In genomic region chr14:117923667-117924066, GRCm38 (mm10) we compare ENCODE assay signal across 16 mouse cellular contexts.
DNase-seq lines count a peak whose midpoint lies in the region; ATAC-seq and TF ChIP-seq lines count a peak whose summit lies in the region.
"Had no signal": no experiment of that assay in that cellular context is flagged by ENCODE, and none has a peak within 500 bp of the region (broad histone marks: within the 10 kb centered on the region; RNA-seq: fewer than 3 reads in every experiment).

No protein-coding gene starts in this region.

- TF ChIP-seq CTCF in layer of hippocampus, adult 2 months (conservative IDR thresholded peaks at IDR 0.05) = peak; percentile 26

- H3K4me3 ChIP-seq in layer of hippocampus, adult 2 months = no peak overlapping the region
- H3K4me3 ChIP-seq: erythroblast, embryonic 14.5 days; neural tube, embryonic 15.5 days had no signal

- ATAC-seq in frontal cortex, adult (ENCODE audit: low TSS enrichment) = peak; percentile 86
- ATAC-seq: forebrain, embryonic 16.5 days had no signal

- H3K27ac ChIP-seq in layer of hippocampus, adult 2 months = no peak overlapping the region
- H3K27ac ChIP-seq: neural tube, embryonic 15.5 days had no signal

- no peak for DNase-seq in frontal cortex, postnatal 25 days (ENCODE audit: low spot score in 2 of 2)
- DNase-seq in layer of hippocampus, adult 2 months (ENCODE audit: low spot score in 2 of 2) = no peak
- no peak for DNase-seq in layer of hippocampus, adult 18-20 months (ENCODE audit: low spot score in 2 of 2)
- DNase-seq in right cerebral cortex, adult 2 months (ENCODE audit: low spot score in 2 of 2) = peak; percentile 31 to 40
- DNase-seq in right cerebral cortex, postnatal 14 days = no peak
- no peak for DNase-seq in layer of hippocampus, postnatal 14 days (ENCODE audit: low spot score in 2 of 2)
- DNase-seq: B cell, adult 2 months; cerebellum, adult 11-12 months; cerebellum, postnatal 36 days; liver; lung, adult 18-20 months; thymus, postnatal 25 days had no signal

Comparison
In these comparisons a context has a peak if more than half of its experiments do, and no peak if none do; other contexts are left out.
1. DNase-seq: peak in right cerebral cortex, adult 2 months (2 of 2); none in frontal cortex, postnatal 25 days (0 of 2), layer of hippocampus, adult 2 months (0 of 2), layer of hippocampus, adult 18-20 months (0 of 2), right cerebral cortex, postnatal 14 days (single experiment) and layer of hippocampus, postnatal 14 days (0 of 2).